Mouse (Mus musculus) forebrain, embryonic 16.5 days (tissue): ENCODE data around the gene Creb3l2. TPM values are rescaled to one million over a fixed set of nuclear protein-coding genes. Genes with fewer than 3 reads are reported as not detected.

Experiments used
- ATAC-seq: fragments of 200-750 bp; cut with Nextera tagmentation; 2 replicates; pipeline ENCODE4 v1.8.0; 2017; ENCODE audit warnings: mild to moderate bottlenecking, moderate library complexity
- H3K27ac ChIP-seq: fragments of 300-500 bp; sonication (generic); 2 replicates; pipeline ENCODE4 v1.5.1; 2014; ENCODE audit warnings: low read length, control low read depth
- H3K27me3 ChIP-seq: fragments of 300-500 bp; sonication (generic); replicated peaks from 2 replicates; pipeline ENCODE4 v1.6.1; 2014; ENCODE audit warnings: low read length; ENCODE audit not compliant: control insufficient read depth, insufficient read depth
- H3K36me3 ChIP-seq: fragments of 300-500 bp; sonication (generic); 2 replicates; pipeline ENCODE4 v1.6.1; 2014; ENCODE audit not compliant: control insufficient read depth, insufficient read depth
- H3K4me1 ChIP-seq: fragments of 300-500 bp; sonication (generic); replicated peaks from 2 replicates; pipeline ENCODE4 v1.6.1; 2014; ENCODE audit warnings: low read length; ENCODE audit not compliant: control insufficient read depth, insufficient read depth
- H3K4me2 ChIP-seq: fragments of 300-500 bp; sonication (generic); 2 replicates; pipeline ENCODE4 v1.6.1; 2014; ENCODE audit warnings: mild to moderate bottlenecking, low read length, control low read depth
- H3K4me3 ChIP-seq: fragments of 300-500 bp; sonication (generic); replicated peaks from 2 replicates; pipeline ENCODE4 v1.5.1; 2014; ENCODE audit warnings: mild to moderate bottlenecking, low read length, control low read depth
- H3K9ac ChIP-seq: fragments of 300-500 bp; sonication (generic); replicated peaks from 2 replicates; pipeline ENCODE4 v1.6.1; 2014; ENCODE audit warnings: low read depth, low read length, control low read depth
- H3K9me3 ChIP-seq: fragments of 300-500 bp; sonication (generic); 2 replicates; pipeline ENCODE4 v1.6.1; 2016; ENCODE audit warnings: low read length; ENCODE audit not compliant: control insufficient read depth
- WGBS: fragments of 180-500 bp; shearing (Covaris S2); extraction: QIAGEN DNeasy Blood & Tissue Kit; methylation state at CpG from one replicate; pipeline ENCODE4 v1.1.7; 2014; 5-methylcytosine and 5-hydroxymethylcytosine counted together
- polyA plus RNA-seq: library from polyadenylated mRNA; unstranded; fragments of >200 nt; fragmentation: Nextera tagmentation; extraction: Ambion mirVana; gene quantifications from 2 replicates; pipeline ENCODE4 v1.2.1, GENCODE M21; 2015

Gene Creb3l2
- polyA plus RNA-seq, 1 experiment from 2014 or later: 3.0 TPM

DNA sequence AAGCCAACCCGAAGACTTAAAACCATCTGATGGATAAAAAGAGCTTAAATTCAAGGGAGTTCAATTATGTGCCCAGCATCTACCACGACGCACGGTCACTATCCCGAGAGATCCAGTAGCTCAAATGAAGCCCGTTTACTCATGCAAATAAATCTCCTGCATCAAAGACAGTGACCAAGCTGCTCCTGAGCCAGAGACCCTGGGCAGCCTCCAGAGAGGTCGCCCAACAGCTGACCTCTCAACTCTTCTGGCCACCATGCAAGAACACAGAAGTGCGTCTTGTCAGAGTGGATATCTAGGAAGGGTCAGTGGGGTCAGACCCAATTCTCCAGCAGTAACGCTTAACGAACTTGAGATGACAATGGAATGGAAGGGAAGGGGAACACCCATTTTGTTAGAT is 35.9 kb downstream of the Creb3l2 start:
- ATAC-seq: no peak
- Histone ChIP-seq H3K27ac (no peak overlapping the region), H3K9ac (no peak overlapping the region), H3K9me3 (no peaks in the 10 kb centered on the region), H3K36me3 (no peaks in the 10 kb centered on the region), H3K4me3 (no peak overlapping the region), H3K4me1 (no peaks in the 10 kb centered on the region), H3K27me3 (no peaks in the 10 kb centered on the region), H3K4me2 (no peak overlapping the region)
- WGBS: 74% methylated on average over 10 of the region's 10 CpGs

DNA sequence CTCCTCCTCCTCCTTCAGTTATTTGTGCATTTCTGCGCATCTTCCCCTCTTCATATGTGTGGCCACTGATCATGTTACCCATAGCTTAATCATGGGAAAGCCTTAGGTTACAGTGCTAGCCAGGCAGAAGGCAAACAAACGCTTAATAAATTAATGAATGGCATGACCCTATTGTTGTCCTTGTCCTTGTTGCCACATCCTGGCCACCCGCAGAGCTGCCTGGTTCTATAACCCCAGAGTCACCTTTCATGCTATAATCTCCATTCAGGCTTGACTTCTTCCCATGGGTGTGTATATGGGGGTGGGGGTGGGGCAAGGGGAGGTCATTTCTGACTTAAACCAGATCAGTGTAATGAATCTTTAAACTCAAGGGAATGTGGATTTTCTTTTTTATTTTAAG is 37.6 kb downstream of the Creb3l2 start:
- no peak overlapping the region for H3K4me2 ChIP-seq
- no peaks in the 10 kb centered on the region for H3K27me3 ChIP-seq
- H3K4me1 ChIP-seq: no peaks in the 10 kb centered on the region
- H3K36me3 ChIP-seq: no peaks in the 10 kb centered on the region
- H3K27ac ChIP-seq: no peak overlapping the region
- H3K9ac ChIP-seq: no peak overlapping the region
- H3K4me3 ChIP-seq: no peak overlapping the region
- H3K9me3 ChIP-seq: no peaks in the 10 kb centered on the region
- no peak for ATAC-seq
- 62% methylated on average over 3 of the region's 3 CpGs for WGBS

DNA sequence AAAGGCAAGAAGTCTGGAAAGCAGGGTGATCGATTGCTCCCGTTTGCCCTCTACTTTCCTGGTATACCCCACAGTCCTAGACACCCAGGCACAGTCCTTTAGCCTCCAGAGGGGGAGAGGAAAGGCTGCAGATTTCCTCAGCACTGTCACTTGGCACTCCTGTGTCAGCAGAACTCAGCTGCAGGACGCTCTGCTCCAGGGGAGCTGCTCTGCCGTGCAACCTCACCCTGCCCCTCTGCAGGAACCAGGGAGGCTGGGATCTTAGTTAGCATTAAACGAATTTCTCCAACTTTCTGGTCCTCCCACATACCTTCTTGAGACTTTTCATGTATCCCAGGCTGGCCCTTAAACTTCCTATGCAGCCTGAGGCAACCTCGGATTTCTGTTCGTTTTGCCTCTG is 40.0 kb downstream of the Creb3l2 start:
- H3K27ac ChIP-seq: no peak overlapping the region
- H3K36me3 ChIP-seq: no peaks in the 10 kb centered on the region
- 63% methylated on average over 7 of the region's 7 CpGs for WGBS
- no peak overlapping the region for H3K4me2 ChIP-seq
- H3K9ac ChIP-seq: no peak overlapping the region
- ATAC-seq: no peak
- H3K4me3 ChIP-seq: no peak overlapping the region
- no peaks in the 10 kb centered on the region for H3K4me1 ChIP-seq
- no peaks in the 10 kb centered on the region for H3K27me3 ChIP-seq
- no peaks in the 10 kb centered on the region for H3K9me3 ChIP-seq

DNA sequence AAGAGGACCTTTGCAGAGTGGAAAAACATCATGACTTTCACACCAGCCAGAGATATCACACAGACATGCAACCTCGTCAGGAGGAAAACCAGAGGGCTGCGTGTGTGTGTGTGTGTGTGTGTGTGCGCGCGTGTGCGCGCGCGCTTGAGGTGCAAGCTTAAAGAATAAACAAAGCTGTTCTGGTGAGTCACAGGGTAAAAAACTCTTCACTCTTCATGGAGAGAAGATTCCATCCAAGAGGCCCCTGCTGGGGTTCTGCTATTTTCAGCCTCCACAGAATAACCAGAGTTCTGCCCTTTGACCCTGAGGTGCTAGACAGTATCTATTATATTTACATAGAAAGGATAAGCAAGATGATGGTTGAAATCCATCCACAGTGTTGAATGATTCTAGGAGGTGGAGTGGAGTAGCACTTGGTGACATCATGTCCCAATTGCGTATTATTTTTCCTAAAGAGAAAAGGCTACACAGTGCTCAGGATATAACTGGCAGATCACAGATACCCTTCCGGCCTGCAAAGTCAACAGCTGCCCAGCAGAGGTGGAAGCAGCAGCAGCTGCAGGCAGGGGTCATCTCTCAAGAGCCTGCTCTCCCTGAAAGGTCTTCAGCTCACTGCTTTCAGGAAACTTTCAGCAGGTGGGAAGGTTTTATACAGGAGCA is 41.0 kb downstream of the Creb3l2 start:
- no peak for ATAC-seq
- Histone ChIP-seq H3K27ac (no peak overlapping the region), H3K27me3 (no peaks in the 10 kb centered on the region), H3K9me3 (no peaks in the 10 kb centered on the region), H3K4me1 (no peaks in the 10 kb centered on the region), H3K36me3 (no peaks in the 10 kb centered on the region), H3K4me3 (no peak overlapping the region), H3K9ac (no peak overlapping the region), H3K4me2 (no peak overlapping the region)
- WGBS: 91% methylated on average over 11 of the region's 11 CpGs

DNA sequence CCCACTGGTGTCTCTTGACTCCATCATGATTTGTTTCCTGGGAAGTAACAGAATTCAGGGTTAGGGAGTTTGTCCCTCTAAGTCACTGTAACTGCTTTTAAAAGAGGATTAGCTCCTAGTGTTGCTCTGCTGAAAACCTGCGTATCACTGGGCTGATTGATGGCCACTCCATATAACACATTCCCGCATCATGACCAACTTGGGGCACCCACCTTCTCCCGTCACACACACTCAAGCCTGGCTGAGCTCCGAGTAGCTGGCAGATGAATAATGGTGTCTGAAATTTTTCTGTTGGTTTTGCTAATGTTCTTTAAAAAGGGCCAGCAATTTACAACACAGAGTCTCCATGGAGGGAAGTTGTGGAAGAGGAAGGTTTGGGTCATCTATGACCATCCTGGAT is 41.8 kb downstream of the Creb3l2 start:
- H3K4me2 ChIP-seq: no peak overlapping the region
- ATAC-seq: no peak
- H3K9me3 ChIP-seq: no peaks in the 10 kb centered on the region
- WGBS: 88% methylated on average over 4 of the region's 4 CpGs
- no peaks in the 10 kb centered on the region for H3K27me3 ChIP-seq
- no peak overlapping the region for H3K9ac ChIP-seq
- no peak overlapping the region for H3K27ac ChIP-seq
- no peaks in the 10 kb centered on the region for H3K4me1 ChIP-seq
- H3K36me3 ChIP-seq: no peaks in the 10 kb centered on the region
- no peak overlapping the region for H3K4me3 ChIP-seq

DNA sequence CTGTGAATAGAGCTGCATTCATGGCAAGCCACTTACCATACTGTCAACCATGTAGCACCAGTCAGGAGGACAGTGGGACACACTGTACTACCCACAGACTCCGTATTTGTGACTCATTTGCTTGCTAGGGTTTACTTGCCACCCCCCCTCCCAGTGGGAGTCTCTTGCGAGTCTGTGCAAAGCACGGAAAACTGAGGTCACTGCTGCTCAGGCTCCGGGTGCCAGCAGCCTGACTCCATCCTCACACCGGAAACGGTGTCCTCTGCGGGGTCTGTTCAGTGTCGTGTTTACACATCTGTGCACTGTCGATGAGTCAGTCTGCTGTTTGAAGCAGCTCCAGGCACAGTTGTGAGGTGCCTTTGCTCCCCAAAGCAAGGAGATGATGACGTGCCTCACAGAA is 43.0 kb downstream of the Creb3l2 start:
- Histone ChIP-seq H3K27me3 (no peaks in the 10 kb centered on the region), H3K9me3 (no peaks in the 10 kb centered on the region), H3K27ac (no peak overlapping the region), H3K4me3 (no peak overlapping the region), H3K4me1 (no peaks in the 10 kb centered on the region), H3K36me3 (no peaks in the 10 kb centered on the region), H3K4me2 (no peak overlapping the region), H3K9ac (no peak overlapping the region)
- ATAC-seq: no peak
- 81% methylated on average over 10 of the region's 10 CpGs for WGBS

DNA sequence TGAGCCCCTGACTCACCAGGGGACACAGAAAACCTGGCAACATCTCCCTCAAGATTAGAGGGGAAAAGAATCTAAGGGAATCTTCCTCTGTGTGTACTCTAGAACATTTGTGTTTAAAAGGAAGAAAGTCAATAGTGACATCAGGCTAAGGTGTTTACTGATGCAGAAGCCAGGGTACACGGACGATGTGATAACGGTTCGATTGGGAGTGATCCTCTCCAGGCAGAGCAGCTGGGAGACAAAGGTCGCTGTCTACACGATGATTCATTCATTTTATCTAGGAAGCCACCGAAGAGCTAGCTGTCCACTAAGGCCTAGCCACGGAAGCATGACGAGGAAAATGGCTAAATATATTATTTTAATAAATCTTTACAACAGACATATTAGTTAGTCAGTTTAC is 44.0 kb downstream of the Creb3l2 start:
- H3K27me3 ChIP-seq: no peaks in the 10 kb centered on the region
- no peaks in the 10 kb centered on the region for H3K36me3 ChIP-seq
- no peak overlapping the region for H3K9ac ChIP-seq
- H3K4me1 ChIP-seq: no peaks in the 10 kb centered on the region
- H3K4me2 ChIP-seq: no peak overlapping the region
- no peak for ATAC-seq
- no peak overlapping the region for H3K4me3 ChIP-seq
- WGBS: 91% methylated on average over 9 of the region's 9 CpGs
- no peaks in the 10 kb centered on the region for H3K9me3 ChIP-seq
- no peak overlapping the region for H3K27ac ChIP-seq

DNA sequence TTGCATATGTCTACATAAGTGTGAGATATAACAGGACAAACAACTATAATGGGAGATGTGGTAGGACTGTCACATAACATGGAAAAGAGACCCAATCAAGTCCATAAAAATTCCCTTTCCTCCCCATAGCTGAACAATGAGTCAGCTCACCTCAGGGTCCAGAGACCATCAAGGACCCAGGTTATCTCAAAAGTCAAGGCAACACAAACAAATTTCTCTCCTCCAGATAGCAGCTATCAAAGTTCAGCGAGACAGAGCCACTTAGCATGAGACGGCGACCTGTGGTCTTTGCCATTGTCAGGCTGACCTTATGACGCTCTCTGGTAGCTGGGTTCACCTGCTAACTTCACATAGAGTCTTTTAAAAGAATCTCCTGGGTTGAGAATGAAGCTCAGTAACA is 44.7 kb downstream of the Creb3l2 start:
- H3K36me3 ChIP-seq: no peaks in the 10 kb centered on the region
- no peak for ATAC-seq
- 93% methylated on average over 4 of the region's 4 CpGs for WGBS
- H3K9ac ChIP-seq: no peak overlapping the region
- no peak overlapping the region for H3K4me3 ChIP-seq
- H3K4me2 ChIP-seq: no peak overlapping the region
- H3K9me3 ChIP-seq: no peaks in the 10 kb centered on the region
- no peaks in the 10 kb centered on the region for H3K4me1 ChIP-seq
- H3K27me3 ChIP-seq: no peaks in the 10 kb centered on the region
- no peak overlapping the region for H3K27ac ChIP-seq

DNA sequence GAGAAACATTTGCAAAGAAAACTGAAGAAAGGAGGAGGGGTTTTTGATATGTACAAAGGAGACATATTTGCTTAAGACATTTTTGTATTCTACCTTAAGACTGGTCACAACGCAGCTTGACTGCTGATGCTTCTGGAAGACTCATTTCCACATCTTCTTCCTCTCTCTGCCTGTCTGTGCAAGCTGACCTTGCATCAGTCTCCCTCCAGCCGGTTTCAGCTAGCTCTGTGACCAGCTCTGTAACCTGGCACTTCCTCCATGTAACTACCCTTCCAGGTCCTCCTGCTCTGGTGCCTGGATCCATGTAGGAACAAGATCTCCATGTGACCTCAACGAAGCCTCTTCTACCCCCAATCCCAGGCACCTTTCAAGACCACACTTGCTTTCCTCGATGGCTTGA is 45.8 kb downstream of the Creb3l2 start:
- Histone ChIP-seq H3K27ac (no peak overlapping the region), H3K27me3 (no peaks in the 10 kb centered on the region), H3K4me1 (no peaks in the 10 kb centered on the region), H3K36me3 (no peaks in the 10 kb centered on the region), H3K4me2 (no peak overlapping the region), H3K9me3 (no peaks in the 10 kb centered on the region), H3K9ac (no peak overlapping the region), H3K4me3 (no peak overlapping the region)
- WGBS: 89% methylated on average over 4 of the region's 4 CpGs
- no peak for ATAC-seq

DNA sequence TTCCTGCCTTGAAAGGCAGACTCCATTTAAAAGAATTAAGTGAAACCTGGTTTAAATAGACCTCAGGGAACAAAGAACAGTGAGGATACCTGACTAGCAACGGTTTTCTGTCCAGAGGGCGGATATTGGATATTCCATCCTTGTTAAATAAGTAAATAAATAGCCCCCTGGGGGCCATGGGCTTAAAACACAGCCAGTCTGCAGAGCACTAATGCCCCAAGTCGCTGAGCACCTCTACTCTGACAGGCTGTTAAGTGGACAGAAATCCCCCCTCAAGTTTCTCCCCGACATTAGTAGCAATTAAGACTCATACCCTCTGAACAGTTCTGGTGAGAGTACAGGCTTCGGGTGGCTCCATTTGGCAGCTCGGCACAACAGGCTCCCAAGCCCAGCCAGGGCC is 48.7 kb downstream of the Creb3l2 start:
- H3K4me3 ChIP-seq: no peak overlapping the region
- 56% methylated on average over 6 of the region's 6 CpGs for WGBS
- no peak overlapping the region for H3K27ac ChIP-seq

More for the DNA sequence above, 48.7 kb downstream of the Creb3l2 start:
- no peak overlapping the region for H3K9ac ChIP-seq
- H3K36me3 ChIP-seq: no peaks in the 10 kb centered on the region
- no peaks in the 10 kb centered on the region for H3K4me1 ChIP-seq
- no peaks in the 10 kb centered on the region for H3K27me3 ChIP-seq
- no peak overlapping the region for H3K4me2 ChIP-seq
- no peaks in the 10 kb centered on the region for H3K9me3 ChIP-seq
- no peak for ATAC-seq
